Mouse (Mus musculus): ENCODE data around the gene Arpp21. TPM values are rescaled to one million over a fixed set of nuclear protein-coding genes. Genes with fewer than 3 reads are reported as not detected.

Gene Arpp21
- total and polyA plus RNA-seq, 2 experiments from 2014 or later = 58.5 to 91.3 TPM

GRCm38 (mm10) chr9:112233822-112234504, 1.8 kb downstream of the Arpp21 start:
- Histone ChIP-seq H3K4me3 (ENCODE audit: low read depth, low read length) (peak overlapping the region; percentile 73), H3K4me2 (ENCODE audit: low read depth, low read length, poor library complexity, severe bottlenecking) (peak overlapping the region; percentile 85), H3K36me3 (ENCODE audit: insufficient read depth, low read length) (no peaks in the 10 kb centered on the region), H3K9ac (replicated peaks; ENCODE audit: low read length, poor library complexity, severe bottlenecking) (peak overlapping the region; percentile 94), H3K27me3 (ENCODE audit: insufficient read depth, low read length) (no peaks in the 10 kb centered on the region), H3K4me1 (ENCODE audit: insufficient read depth, low read length) (no peaks in the 10 kb centered on the region), H3K9me3 (ENCODE audit: low read length) (no peaks in the 10 kb centered on the region), H3K27ac (ENCODE audit: low read depth, low read length) (peak overlapping the region; percentile 96)
- WGBS = 14% methylated on average over 12 of the region's 12 CpGs
- ATAC-seq (ENCODE audit: low FRiP score) (no peak), DNase-seq (ENCODE audit: low spot score) (peak; percentile 48)
- no peak for TF ChIP-seq CTCF (IDR thresholded peaks at IDR 0.05)

DNA sequence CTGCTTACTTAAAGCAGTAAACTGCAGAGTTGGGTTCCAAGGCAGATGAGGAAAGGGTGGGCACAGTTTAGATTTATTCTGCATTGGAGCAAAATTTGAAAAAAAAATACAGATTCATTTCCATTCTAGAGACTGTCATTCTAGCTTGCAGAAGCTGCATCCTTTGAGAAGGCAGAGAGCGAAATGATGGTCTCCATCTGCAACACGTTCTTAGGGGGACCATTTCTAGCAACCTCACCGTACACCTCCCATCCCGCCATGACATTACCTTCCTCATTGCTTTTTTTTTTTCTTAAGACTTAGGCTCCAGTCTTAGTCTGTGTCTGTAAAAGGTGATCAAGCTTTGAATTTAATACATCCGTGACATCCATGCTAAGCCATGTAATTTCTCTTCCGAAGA, 2.4 kb downstream of the Arpp21 start:
- H3K27me3 ChIP-seq (ENCODE audit: insufficient read depth, low read length) = no peaks in the 10 kb centered on the region
- 39% methylated on average over 6 of the region's 6 CpGs for WGBS
- no peak for TF ChIP-seq CTCF (IDR thresholded peaks at IDR 0.05)
- ATAC-seq (ENCODE audit: low FRiP score) = no peak
- H3K36me3 ChIP-seq (ENCODE audit: insufficient read depth, low read length) = no peaks in the 10 kb centered on the region
- no peaks in the 10 kb centered on the region for H3K4me1 ChIP-seq (ENCODE audit: insufficient read depth, low read length)
- peak overlapping the region; percentile 85 for H3K4me2 ChIP-seq (ENCODE audit: low read depth, low read length, poor library complexity, severe bottlenecking)
- peak overlapping the region; percentile 73 for H3K4me3 ChIP-seq (ENCODE audit: low read depth, low read length)
- H3K9me3 ChIP-seq (ENCODE audit: low read length) = no peaks in the 10 kb centered on the region
- peak overlapping the region; percentile 94 for H3K9ac ChIP-seq (replicated peaks; ENCODE audit: low read length, poor library complexity, severe bottlenecking)
- no peak for DNase-seq (ENCODE audit: low spot score)
- H3K27ac ChIP-seq (ENCODE audit: low read depth, low read length) = peak overlapping the region; percentile 96

GRCm38 (mm10) chr9:112231935-112232575, 3.7 kb downstream of the Arpp21 start:
- 41% methylated on average over 8 of the region's 8 CpGs for WGBS
- Histone ChIP-seq H3K4me2 (ENCODE audit: low read depth, low read length, poor library complexity, severe bottlenecking) (peak overlapping the region; percentile 85), H3K27ac (ENCODE audit: low read depth, low read length) (peak overlapping the region; percentile 96), H3K9me3 (ENCODE audit: low read length) (no peaks in the 10 kb centered on the region), H3K9ac (replicated peaks; ENCODE audit: low read length, poor library complexity, severe bottlenecking) (peak overlapping the region; percentile 94), H3K27me3 (ENCODE audit: insufficient read depth, low read length) (no peaks in the 10 kb centered on the region), H3K4me3 (ENCODE audit: low read depth, low read length) (peak overlapping the region; percentile 73), H3K4me1 (ENCODE audit: insufficient read depth, low read length) (no peaks in the 10 kb centered on the region), H3K36me3 (ENCODE audit: insufficient read depth, low read length) (no peaks in the 10 kb centered on the region)
- no peak for TF ChIP-seq CTCF (IDR thresholded peaks at IDR 0.05)
- ATAC-seq (ENCODE audit: low FRiP score) (no peak), DNase-seq (ENCODE audit: low spot score) (peak; percentile 52)

DNA sequence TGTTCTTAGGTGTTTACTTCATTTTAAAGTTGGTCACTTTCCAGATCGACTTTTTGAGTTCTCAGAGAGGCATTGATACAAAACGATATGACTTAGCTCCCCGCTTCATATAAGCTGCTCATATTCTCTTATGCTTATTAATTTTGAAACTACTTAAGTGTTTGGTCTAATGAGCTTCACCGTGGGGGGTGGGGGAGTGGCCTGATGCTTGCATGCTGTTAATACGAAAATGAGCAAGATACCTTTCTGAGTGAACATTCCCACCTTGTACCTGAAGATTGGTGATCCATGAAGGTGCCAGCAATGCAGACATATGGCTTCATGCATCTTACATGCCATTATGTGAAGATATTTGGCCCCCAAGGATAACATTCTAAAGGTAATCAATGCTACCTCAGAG, 4.4 kb downstream of the Arpp21 start:
- Histone ChIP-seq H3K36me3 (ENCODE audit: insufficient read depth, low read length) (no peaks in the 10 kb centered on the region), H3K4me1 (ENCODE audit: insufficient read depth, low read length) (no peaks in the 10 kb centered on the region), H3K27ac (ENCODE audit: low read depth, low read length) (peak overlapping the region; percentile 96), H3K4me3 (ENCODE audit: low read depth, low read length) (peak overlapping the region; percentile 73), H3K9me3 (ENCODE audit: low read length) (no peaks in the 10 kb centered on the region), H3K9ac (replicated peaks; ENCODE audit: low read length, poor library complexity, severe bottlenecking) (peak overlapping the region; percentile 94; the same call in 1 of the 2 replicates), H3K4me2 (ENCODE audit: low read depth, low read length, poor library complexity, severe bottlenecking) (peak overlapping the region; percentile 85), H3K27me3 (ENCODE audit: insufficient read depth, low read length) (no peaks in the 10 kb centered on the region)
- no peak for TF ChIP-seq CTCF (IDR thresholded peaks at IDR 0.05)
- WGBS = 57% methylated on average over 5 of the region's 5 CpGs
- peak; percentile 55 for DNase-seq (ENCODE audit: low spot score)
- no peak for ATAC-seq (ENCODE audit: low FRiP score)

- 72% methylated on average over 4 of the region's 4 CpGs for WGBS
- Histone ChIP-seq H3K4me1 (ENCODE audit: insufficient read depth, low read length) (no peaks in the 10 kb centered on the region), H3K27ac (ENCODE audit: low read depth, low read length) (peak overlapping the region; percentile 96), H3K9me3 (ENCODE audit: low read length) (no peaks in the 10 kb centered on the region), H3K27me3 (ENCODE audit: insufficient read depth, low read length) (no peaks in the 10 kb centered on the region), H3K4me2 (ENCODE audit: low read depth, low read length, poor library complexity, severe bottlenecking) (peak overlapping the region; percentile 85), H3K4me3 (ENCODE audit: low read depth, low read length) (peak overlapping the region; percentile 73), H3K36me3 (ENCODE audit: insufficient read depth, low read length) (no peaks in the 10 kb centered on the region), H3K9ac (replicated peaks; ENCODE audit: low read length, poor library complexity, severe bottlenecking) (peak overlapping the region; percentile 94)
- no peak for ATAC-seq (ENCODE audit: low FRiP score)
- TF ChIP-seq CTCF (IDR thresholded peaks at IDR 0.05) = no peak
- DNase-seq (ENCODE audit: low spot score) = no peak
Measured at GRCm38 (mm10) chr9:112230716-112231361, 4.9 kb downstream of the Arpp21 start.

DNA sequence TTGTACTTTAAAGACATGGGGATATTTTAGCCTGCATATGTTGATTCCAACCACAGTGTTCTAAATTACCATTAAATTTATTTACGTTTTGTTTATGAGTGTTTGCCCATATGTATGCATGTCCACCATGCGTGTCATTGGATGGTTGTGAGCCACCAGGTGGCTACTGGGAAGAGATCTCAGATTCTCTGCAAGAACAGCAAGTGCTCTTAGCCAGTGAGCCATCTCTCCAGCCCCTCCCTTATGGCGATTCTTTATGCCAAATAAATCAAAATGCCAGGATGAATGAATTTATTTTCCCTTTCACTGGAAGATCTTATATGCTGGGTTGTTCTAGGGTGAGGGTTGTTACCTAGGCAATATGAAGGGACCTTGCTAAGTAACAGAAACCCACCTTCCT, 7.3 kb downstream of the Arpp21 start:
- TF ChIP-seq CTCF (IDR thresholded peaks at IDR 0.05) = no peak; the same call in 1 of the 2 replicates
- DNase-seq (ENCODE audit: low spot score) (no peak), ATAC-seq (ENCODE audit: low FRiP score) (no peak)
- peak overlapping the region; percentile 33 for H3K4me2 ChIP-seq (ENCODE audit: low read depth, low read length, poor library complexity, severe bottlenecking)
- H3K9me3 ChIP-seq (ENCODE audit: low read length) = no peaks in the 10 kb centered on the region
- H3K4me3 ChIP-seq (ENCODE audit: low read depth, low read length) = peak overlapping the region; percentile 15; the same call in 1 of the 2 replicates
- 81% methylated on average over 3 of the region's 3 CpGs for WGBS
- H3K27ac ChIP-seq (ENCODE audit: low read depth, low read length) = peak overlapping the region; percentile 55; the same call in 1 of the 2 replicates
- no peaks in the 10 kb centered on the region for H3K36me3 ChIP-seq (ENCODE audit: insufficient read depth, low read length)
- H3K4me1 ChIP-seq (ENCODE audit: insufficient read depth, low read length) = no peaks in the 10 kb centered on the region
- H3K9ac ChIP-seq (replicated peaks; ENCODE audit: low read length, poor library complexity, severe bottlenecking) = no peak overlapping the region
- H3K27me3 ChIP-seq (ENCODE audit: insufficient read depth, low read length) = no peaks in the 10 kb centered on the region
